Mouse (Mus musculus) gonadal fat pad, adult 2 months (tissue): ENCODE measurements at regions not wholly inside any gene's neighbourhood (a gene's known extent, or its start where the extent isn't known, plus 50 kb on each side); places are given as distances from the start of the nearest gene placed in this dataset.

Experiments used
- DNase-seq: peaks from one replicate; pipeline ENCODE4 v3.0.0-alpha.2; 2012; ENCODE audit warnings: low read depth

GRCm38 (mm10) chr4:72481748-72482147, 281.0 kb upstream of the Tle1 start:
- no peak for DNase-seq

DNA sequence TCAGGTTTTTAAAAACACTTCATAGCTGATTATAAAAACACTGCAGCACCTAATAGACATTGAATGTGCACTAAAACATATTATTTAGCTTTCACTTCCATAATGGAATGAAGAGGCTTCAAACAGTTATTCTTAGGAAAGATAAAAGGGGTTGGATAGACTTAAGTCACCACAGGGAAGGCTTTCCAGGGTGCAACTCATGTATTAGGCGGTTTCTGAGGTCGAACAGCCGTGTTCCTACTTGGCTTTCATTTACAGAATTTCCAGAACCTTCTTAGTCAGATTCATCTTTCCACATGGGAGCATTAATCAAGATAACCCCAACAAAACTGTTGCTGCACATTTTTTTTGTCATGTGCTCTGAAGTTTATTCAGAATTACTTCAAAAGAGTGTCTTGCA, 279.8 kb upstream of the Tle1 start:
- no peak for DNase-seq

- no peak for DNase-seq
Measured at GRCm38 (mm10) chr4:72469236-72469875, 268.6 kb upstream of the Tle1 start.

- no peak for DNase-seq
Measured at GRCm38 (mm10) chr4:72444177-72444770, 243.6 kb upstream of the Tle1 start.

- DNase-seq, result no peak
Measured at GRCm38 (mm10) chr4:72437367-72437766, 236.6 kb upstream of the Tle1 start.

DNA sequence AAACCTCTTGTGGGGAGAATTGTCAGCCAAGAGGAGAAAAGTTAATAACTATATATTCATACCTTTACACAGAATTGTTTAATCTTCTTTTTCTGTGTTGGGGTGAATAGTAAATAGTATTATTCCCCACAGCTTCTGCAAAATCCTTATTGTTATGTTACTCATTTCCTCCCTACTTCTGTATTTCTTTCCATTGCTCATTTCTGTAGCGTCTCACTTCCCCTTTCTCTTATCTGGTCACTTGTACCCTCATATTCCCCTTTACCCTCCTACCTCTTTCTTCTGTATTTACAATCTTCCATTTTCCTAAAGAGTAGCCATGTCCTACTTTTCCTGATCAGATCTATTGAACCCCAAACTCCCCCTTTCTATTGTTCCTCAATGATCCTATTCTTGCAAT, 224.6 kb upstream of the Tle1 start:
- no peak for DNase-seq

GRCm38 (mm10) chr4:72412100-72412788, 211.5 kb upstream of the Tle1 start:
- no peak for DNase-seq

GRCm38 (mm10) chr4:72411343-72411742, 210.6 kb upstream of the Tle1 start:
- DNase-seq, result no peak

DNA sequence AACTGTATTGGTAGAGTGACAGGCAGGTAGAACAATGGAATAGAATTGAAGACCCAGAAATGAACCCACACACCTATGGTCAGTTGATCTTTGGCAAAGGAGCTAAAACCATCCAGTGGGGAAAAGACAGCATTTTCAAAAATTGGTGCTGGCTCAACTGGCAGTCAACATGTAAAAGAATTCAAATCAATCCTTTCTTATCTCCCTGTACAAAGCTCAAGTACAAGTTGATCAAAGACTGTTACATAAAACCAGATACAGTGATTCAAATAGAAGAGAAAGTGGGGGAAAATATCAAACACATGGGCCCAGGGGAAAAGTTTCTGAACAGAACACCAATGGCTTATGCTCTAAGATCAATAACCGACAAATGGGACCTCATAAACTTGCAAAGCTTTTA, 200.0 kb upstream of the Tle1 start:
- no peak for DNase-seq

GRCm38 (mm10) chr4:72391887-72392435, 191.2 kb upstream of the Tle1 start:
- no peak for DNase-seq

DNA sequence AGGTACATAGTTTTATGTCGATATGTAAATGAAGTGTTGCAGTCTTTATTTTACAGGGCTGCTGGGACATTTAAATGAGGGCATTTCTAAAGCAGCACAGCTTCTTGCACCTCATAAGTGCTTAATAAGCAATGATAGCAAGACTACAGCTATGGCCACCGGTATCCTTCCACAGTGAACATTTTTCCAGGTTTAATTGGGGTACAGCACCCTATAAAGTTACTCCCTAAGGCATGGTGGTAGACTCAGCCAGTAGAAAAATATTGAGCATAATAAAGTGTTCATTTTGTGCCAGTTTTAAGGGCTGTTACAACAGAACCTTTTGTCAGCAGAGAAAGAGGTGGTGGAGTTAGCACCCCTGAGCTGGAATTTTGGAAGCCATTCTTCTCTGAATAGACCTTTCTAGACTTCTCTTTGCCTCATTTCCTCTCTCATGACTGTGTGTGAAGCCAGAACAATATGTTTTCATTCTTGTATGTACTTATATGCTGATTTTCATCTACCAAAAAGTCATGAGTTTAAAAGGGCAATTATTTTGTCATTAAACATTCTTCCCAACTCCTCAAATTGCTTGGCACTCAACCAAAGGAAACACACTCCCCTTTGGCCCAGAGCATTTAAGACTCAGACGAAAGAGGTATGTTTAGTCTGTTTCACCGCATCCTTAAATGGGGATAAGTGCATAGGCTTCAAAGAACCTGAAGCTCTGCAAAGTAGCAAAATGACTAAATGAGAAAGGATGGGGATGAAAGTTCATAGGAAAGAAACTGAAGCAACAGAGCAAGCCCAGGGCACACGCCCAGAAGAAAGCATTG, 189.3 kb upstream of the Tle1 start:
- no peak for DNase-seq

DNA sequence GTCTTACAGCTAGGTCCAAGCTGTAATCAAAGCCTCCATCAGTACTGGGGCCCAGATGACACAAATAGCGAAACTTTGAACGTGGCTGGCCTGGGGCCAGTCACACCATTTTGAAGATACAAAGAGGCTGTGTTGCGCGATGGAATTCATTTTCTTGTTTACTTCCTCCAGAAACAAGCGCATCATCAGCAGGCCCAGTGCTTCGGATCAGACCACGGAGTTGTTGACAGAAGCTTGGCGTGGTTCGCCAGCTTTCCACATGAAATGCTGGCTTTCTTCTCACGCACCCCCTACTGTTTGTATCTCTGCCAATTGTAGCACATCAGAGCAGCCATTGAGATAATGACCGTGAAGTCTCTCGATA, 184.2 kb upstream of the Tle1 start:
- no peak for DNase-seq

GRCm38 (mm10) chr4:72384259-72384900, 183.7 kb upstream of the Tle1 start:
- DNase-seq, result no peak

DNA sequence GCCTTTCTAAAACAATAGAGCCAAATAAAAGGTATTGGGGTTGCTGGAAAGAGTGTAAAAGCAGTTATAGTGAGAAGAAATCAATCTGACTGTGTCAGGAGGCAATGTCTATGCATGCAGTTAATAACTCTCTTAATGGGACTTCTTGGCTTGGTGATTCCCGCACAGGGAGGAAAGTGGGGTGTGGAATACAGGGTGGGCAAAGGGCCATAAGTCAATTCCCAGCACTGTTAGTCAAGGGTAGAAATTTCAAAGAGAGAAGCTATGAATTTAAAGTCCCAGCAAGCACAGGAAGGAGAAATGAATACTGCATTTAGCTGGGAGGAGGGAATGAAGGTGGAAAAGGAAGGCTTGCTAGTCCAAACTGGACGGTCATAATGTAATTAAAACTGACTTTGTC, 183.0 kb upstream of the Tle1 start:
- DNase-seq, result no peak

- DNase-seq, result no peak
Measured at GRCm38 (mm10) chr4:72382517-72383147, 181.9 kb upstream of the Tle1 start.

DNA sequence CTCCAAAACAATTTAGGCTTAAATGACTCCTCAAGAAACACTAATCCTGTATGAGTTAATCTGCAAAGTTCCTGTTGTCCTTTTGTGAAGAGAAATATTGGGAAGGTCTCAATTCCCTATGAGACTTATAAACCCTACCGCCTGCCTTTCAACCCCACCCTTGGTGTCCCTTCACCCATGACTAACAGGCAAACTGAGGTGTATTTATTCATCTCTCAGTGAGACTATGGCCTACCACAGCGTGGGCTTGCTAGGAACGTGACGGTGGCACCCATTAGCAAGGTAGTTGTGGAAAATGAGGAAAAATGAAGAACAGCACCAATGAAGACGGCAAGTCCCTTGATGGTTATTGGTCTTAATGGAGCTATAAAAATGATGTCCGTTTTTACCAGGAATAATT, 181.0 kb upstream of the Tle1 start:
- no peak for DNase-seq

GRCm38 (mm10) chr4:72381116-72381515, 180.4 kb upstream of the Tle1 start:
- DNase-seq, result no peak

DNA sequence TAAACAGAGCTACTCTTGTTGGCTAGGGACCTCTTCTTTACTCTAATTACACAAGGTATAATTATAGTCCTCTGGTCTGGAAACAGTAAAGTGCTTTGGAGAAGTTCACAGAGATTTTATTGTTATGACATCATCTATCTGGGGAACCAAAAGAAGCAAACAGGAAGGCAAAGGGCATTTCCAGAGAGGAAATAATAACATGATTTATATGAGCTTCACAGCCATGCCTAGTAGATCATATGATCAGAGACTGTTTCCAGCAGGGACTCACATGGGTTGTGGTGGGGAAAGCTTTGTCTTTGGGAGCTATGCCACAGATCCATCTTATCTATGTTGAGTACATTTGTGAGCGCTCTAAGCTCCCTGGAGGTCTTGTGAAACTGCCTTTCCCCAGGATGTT, 178.8 kb upstream of the Tle1 start:
- DNase-seq, result no peak

- no peak for DNase-seq
Measured at GRCm38 (mm10) chr4:72379011-72379410, 178.3 kb upstream of the Tle1 start.

DNA sequence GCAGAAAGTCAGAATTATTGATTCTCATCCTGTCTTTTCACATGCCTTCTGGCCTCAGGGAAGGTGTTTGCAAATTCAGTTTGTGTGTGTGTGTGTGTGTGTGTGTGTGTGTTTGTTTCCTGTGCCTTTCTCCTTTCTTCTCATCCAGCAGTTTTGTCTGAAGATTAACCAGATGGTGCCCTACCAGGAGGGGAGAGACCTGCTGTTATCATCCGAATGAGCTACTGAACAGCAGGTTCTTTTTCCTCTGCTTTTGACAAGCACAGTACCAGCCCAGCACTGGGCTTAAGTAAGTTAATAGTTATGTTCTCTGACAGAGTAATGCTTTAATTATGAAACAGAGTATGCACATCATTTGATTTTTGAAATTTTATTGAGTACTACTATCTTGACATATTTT, 176.8 kb upstream of the Tle1 start:
- no peak for DNase-seq

GRCm38 (mm10) chr4:72351985-72352384, 151.3 kb upstream of the Tle1 start:
- DNase-seq, result no peak
